Mouse (Mus musculus): ENCODE data around the gene Rtl9. TPM values are rescaled to one million over a fixed set of nuclear protein-coding genes. Genes with fewer than 3 reads are reported as not detected.

Gene Rtl9
- polyA plus RNA-seq (2016; fragmentation: Nextera tagmentation; extraction: Ambion mirVana), result 0.29 and 0.54 TPM in 2 replicates

GRCm38 (mm10) chrX:143099044-143099754, at the start of gene Rtl9:
Rtl9 (plus strand) TSS chrX:143099594.
- no peak within 1 kb of the TSS for H3K4me2 ChIP-seq
- no peak for ATAC-seq (ENCODE audit: insufficient number of reproducible peaks, insufficient read depth, low FRiP score, low TSS enrichment, low read depth)
- no peak within 1 kb of the TSS for H3K27ac ChIP-seq
- H3K9ac ChIP-seq (replicated peaks), result no peak within 1 kb of the TSS
- peaks cover 20% of the 10 kb centered on the region for H3K27me3 ChIP-seq
- no peaks in the 10 kb centered on the region for H3K4me1 ChIP-seq (replicated peaks)
- 88% methylated on average over 1 of the region's 1 CpGs for WGBS
- no peak within 1 kb of the TSS for H3K4me3 ChIP-seq (replicated peaks)
- H3K36me3 ChIP-seq, result no peaks in the 10 kb centered on the region
- H3K9me3 ChIP-seq, result no peaks in the 10 kb centered on the region

- Histone ChIP-seq H3K27me3 (peaks cover 13% of the 10 kb centered on the region), H3K4me2 (no peak overlapping the region), H3K4me3 (replicated peaks) (no peak overlapping the region), H3K9ac (replicated peaks) (no peak overlapping the region), H3K4me1 (replicated peaks) (no peaks in the 10 kb centered on the region; the same call in 1 of the 2 replicates), H3K27ac (no peak overlapping the region), H3K9me3 (no peaks in the 10 kb centered on the region), H3K36me3 (no peaks in the 10 kb centered on the region)
- no peak for ATAC-seq (ENCODE audit: insufficient number of reproducible peaks, insufficient read depth, low FRiP score, low TSS enrichment, low read depth)
These were observed 47.9 kb upstream of the Rtl9 start for GRCm38 (mm10) chrX:143051478-143051877.

- ATAC-seq (ENCODE audit: insufficient number of reproducible peaks, insufficient read depth, low FRiP score, low TSS enrichment, low read depth), result no peak
- WGBS, result 71% methylated on average over 4 of the region's 4 CpGs
- Histone ChIP-seq H3K4me3 (replicated peaks) (no peak overlapping the region), H3K36me3 (no peaks in the 10 kb centered on the region), H3K4me1 (replicated peaks) (no peaks in the 10 kb centered on the region; the same call in 1 of the 2 replicates), H3K4me2 (no peak overlapping the region), H3K9ac (replicated peaks) (no peak overlapping the region), H3K27ac (no peak overlapping the region), H3K9me3 (no peaks in the 10 kb centered on the region), H3K27me3 (peaks cover 13% of the 10 kb centered on the region)
These were observed 47.5 kb upstream of the Rtl9 start for GRCm38 (mm10) chrX:143051921-143052320.

- H3K36me3 ChIP-seq, result no peaks in the 10 kb centered on the region
- H3K27ac ChIP-seq, result no peak overlapping the region
- peak overlapping the region; percentile 48 for H3K4me2 ChIP-seq
- no peaks in the 10 kb centered on the region for H3K9me3 ChIP-seq
- no peak overlapping the region for H3K4me3 ChIP-seq (replicated peaks)
- no peak overlapping the region for H3K9ac ChIP-seq (replicated peaks)
- peaks cover 30% of the 10 kb centered on the region for H3K27me3 ChIP-seq
- no peak for ATAC-seq (ENCODE audit: insufficient number of reproducible peaks, insufficient read depth, low FRiP score, low TSS enrichment, low read depth)
- WGBS, result 5% methylated on average over 12 of the region's 12 CpGs
- H3K4me1 ChIP-seq (replicated peaks), result peaks cover 6% of the 10 kb centered on the region; the same call in 1 of the 2 replicates
These were observed 40.6 kb upstream of the Rtl9 start for GRCm38 (mm10) chrX:143058829-143059228.

- peaks cover 15% of the 10 kb centered on the region; the same call in 1 of the 2 replicates for H3K4me1 ChIP-seq (replicated peaks)
- no peaks in the 10 kb centered on the region for H3K36me3 ChIP-seq
- H3K4me2 ChIP-seq, result no peak overlapping the region
- no peak for ATAC-seq (ENCODE audit: insufficient number of reproducible peaks, insufficient read depth, low FRiP score, low TSS enrichment, low read depth)
- H3K9me3 ChIP-seq, result no peaks in the 10 kb centered on the region
- 0 out of 2 replicates have a peak overlapping the region, but pooled peaks have one; percentile 59 for H3K27ac ChIP-seq
- no peak overlapping the region for H3K9ac ChIP-seq (replicated peaks)
- no peak overlapping the region for H3K4me3 ChIP-seq (replicated peaks)
- peaks cover 60% of the 10 kb centered on the region for H3K27me3 ChIP-seq
- 35% methylated on average over 11 of the region's 11 CpGs for WGBS
These were observed 36.6 kb upstream of the Rtl9 start for GRCm38 (mm10) chrX:143062641-143063355.

GRCm38 (mm10) chrX:143063780-143064179, 35.6 kb upstream of the Rtl9 start:
- 0 out of 2 replicates have a peak overlapping the region, but pooled peaks have one; percentile 35 for H3K27ac ChIP-seq
- no peak overlapping the region for H3K4me3 ChIP-seq (replicated peaks)
- ATAC-seq (ENCODE audit: insufficient number of reproducible peaks, insufficient read depth, low FRiP score, low TSS enrichment, low read depth), result no peak
- WGBS, result 48% methylated on average over 7 of the region's 7 CpGs
- H3K9ac ChIP-seq (replicated peaks), result no peak overlapping the region
- H3K27me3 ChIP-seq, result peaks cover 60% of the 10 kb centered on the region
- H3K4me1 ChIP-seq (replicated peaks), result peaks cover 15% of the 10 kb centered on the region; the same call in 1 of the 2 replicates
- H3K36me3 ChIP-seq, result no peaks in the 10 kb centered on the region
- H3K9me3 ChIP-seq, result no peaks in the 10 kb centered on the region
- no peak overlapping the region for H3K4me2 ChIP-seq

GRCm38 (mm10) chrX:143064288-143064687, 35.1 kb upstream of the Rtl9 start:
- WGBS, result 72% methylated on average over 9 of the region's 9 CpGs
- Histone ChIP-seq H3K4me1 (replicated peaks) (peaks cover 15% of the 10 kb centered on the region; the same call in 1 of the 2 replicates), H3K36me3 (no peaks in the 10 kb centered on the region), H3K4me2 (no peak overlapping the region), H3K27me3 (peaks cover 60% of the 10 kb centered on the region), H3K9me3 (no peaks in the 10 kb centered on the region), H3K9ac (replicated peaks) (no peak overlapping the region), H3K4me3 (replicated peaks) (no peak overlapping the region), H3K27ac (0 out of 2 replicates have a peak overlapping the region, but pooled peaks have one; percentile 35)
- ATAC-seq (ENCODE audit: insufficient number of reproducible peaks, insufficient read depth, low FRiP score, low TSS enrichment, low read depth), result no peak

GRCm38 (mm10) chrX:143066320-143067114, 32.9 kb upstream of the Rtl9 start:
- peaks cover 15% of the 10 kb centered on the region; the same call in 1 of the 2 replicates for H3K4me1 ChIP-seq (replicated peaks)
- H3K4me3 ChIP-seq (replicated peaks), result no peak overlapping the region
- 0 out of 2 replicates have a peak overlapping the region, but pooled peaks have one; percentile 50 for H3K27ac ChIP-seq
- peaks cover 58% of the 10 kb centered on the region for H3K27me3 ChIP-seq
- H3K9ac ChIP-seq (replicated peaks), result no peak overlapping the region
- ATAC-seq (ENCODE audit: insufficient number of reproducible peaks, insufficient read depth, low FRiP score, low TSS enrichment, low read depth), result no peak
- H3K4me2 ChIP-seq, result no peak overlapping the region
- no peaks in the 10 kb centered on the region for H3K9me3 ChIP-seq
- 46% methylated on average over 17 of the region's 17 CpGs for WGBS
- H3K36me3 ChIP-seq, result no peaks in the 10 kb centered on the region

GRCm38 (mm10) chrX:143067115-143067514, 32.3 kb upstream of the Rtl9 start:
- Histone ChIP-seq H3K9ac (replicated peaks) (no peak overlapping the region), H3K27ac (no peak overlapping the region), H3K9me3 (no peaks in the 10 kb centered on the region), H3K4me3 (replicated peaks) (no peak overlapping the region), H3K36me3 (no peaks in the 10 kb centered on the region), H3K4me2 (no peak overlapping the region), H3K4me1 (replicated peaks) (0 out of 2 replicates have a peak, but pooled peaks cover 15% of the 10 kb centered on the region), H3K27me3 (peaks cover 57% of the 10 kb centered on the region)
- WGBS, result 76% methylated on average over 1 of the region's 1 CpGs
- ATAC-seq (ENCODE audit: insufficient number of reproducible peaks, insufficient read depth, low FRiP score, low TSS enrichment, low read depth), result no peak

- Histone ChIP-seq H3K9ac (replicated peaks) (no peak overlapping the region), H3K4me1 (replicated peaks) (0 out of 2 replicates have a peak, but pooled peaks cover 12% of the 10 kb centered on the region), H3K4me2 (no peak overlapping the region), H3K27ac (no peak overlapping the region), H3K9me3 (no peaks in the 10 kb centered on the region), H3K4me3 (replicated peaks) (no peak overlapping the region), H3K27me3 (peaks cover 52% of the 10 kb centered on the region), H3K36me3 (no peaks in the 10 kb centered on the region)
- WGBS, result 48% methylated on average over 5 of the region's 5 CpGs
- ATAC-seq (ENCODE audit: insufficient number of reproducible peaks, insufficient read depth, low FRiP score, low TSS enrichment, low read depth), result no peak
These were observed 31.8 kb upstream of the Rtl9 start for GRCm38 (mm10) chrX:143067576-143067975.
